Mouse (Mus musculus) ES-Bruce4 (cell line): ENCODE measurements around the gene Prlr. TPM values are rescaled to one million over a fixed set of nuclear protein-coding genes. Genes with fewer than 3 reads are reported as not detected.

ENCODE experiments used
- H3K27ac ChIP-seq: 2 replicates; pipeline ENCODE4 v1.5.1; 2012; ENCODE audit warnings: low read length, inconsistent platforms; ENCODE audit not compliant: insufficient read depth
- H3K27me3 ChIP-seq: 2 replicates; pipeline ENCODE4 v1.6.1; 2012; ENCODE audit warnings: mild to moderate bottlenecking, low read length, inconsistent platforms; ENCODE audit not compliant: control insufficient read depth, poor library complexity, insufficient read depth, severe bottlenecking
- H3K36me3 ChIP-seq: 2 replicates; pipeline ENCODE4 v1.6.1; 2012; ENCODE audit warnings: inconsistent platforms, mild to moderate bottlenecking, low read length, moderate library complexity; ENCODE audit not compliant: control insufficient read depth, poor library complexity, insufficient read depth, severe bottlenecking
- H3K4me1 ChIP-seq: one replicate; pipeline ENCODE4 v1.8.1; 2011; ENCODE audit warnings: low read length; ENCODE audit not compliant: control insufficient read depth, insufficient read depth
- H3K4me3 ChIP-seq: 2 replicates; pipeline ENCODE4 v1.5.1; 2011; ENCODE audit warnings: low read depth, mild to moderate bottlenecking, low read length
- H3K9ac ChIP-seq: 2 replicates; pipeline ENCODE4 v1.6.1; 2012; ENCODE audit warnings: low read depth, mild to moderate bottlenecking, inconsistent platforms; ENCODE audit not compliant: poor library complexity, severe bottlenecking
- H3K9me3 ChIP-seq: replicated peaks from 2 replicates; pipeline ENCODE4 v1.6.1; 2012; ENCODE audit warnings: mild to moderate bottlenecking, low read length, inconsistent platforms; ENCODE audit not compliant: control insufficient read depth, poor library complexity, insufficient read depth, severe bottlenecking
- CTCF ChIP-seq: IDR thresholded peaks from one replicate; pipeline ENCODE4 v1.8.1; 2011; ENCODE audit warnings: low read depth, low read length
- EP300 ChIP-seq: IDR thresholded peaks from 2 replicates; pipeline ENCODE4 v1.6.1; 2011; ENCODE audit warnings: low read depth, low read length; ENCODE audit not compliant: insufficient read depth
- POLR2A ChIP-seq: IDR thresholded peaks from one replicate; pipeline ENCODE4 v1.8.1; 2011; ENCODE audit warnings: low read length; ENCODE audit not compliant: insufficient read depth
- polyA plus RNA-seq: library from polyadenylated mRNA; stranded (reverse); fragments of >200 nt; gene quantifications from 2 replicates; pipeline ENCODE4 v1.2.4, GENCODE M21; 2011; ENCODE audit warnings: low read depth; ENCODE audit not compliant: missing spikeins, insufficient read depth, insufficient read length

Prlr gene
- polyA plus RNA-seq, 1 experiment: 2.6 TPM

- TF ChIP-seq EP300: no peak
- no peak for TF ChIP-seq POLR2A
- Histone ChIP-seq H3K9me3 (no peaks in the 10 kb centered on the region), H3K4me1 (peaks cover 5% of the 10 kb centered on the region), H3K36me3 (no peaks in the 10 kb centered on the region), H3K9ac (no peak overlapping the region), H3K4me3 (no peak overlapping the region), H3K27ac (no peak overlapping the region), H3K27me3 (no peaks in the 10 kb centered on the region)
Measured at GRCm38 (mm10) chr15:10216189-10216588, 39.2 kb downstream of the Prlr start.

DNA sequence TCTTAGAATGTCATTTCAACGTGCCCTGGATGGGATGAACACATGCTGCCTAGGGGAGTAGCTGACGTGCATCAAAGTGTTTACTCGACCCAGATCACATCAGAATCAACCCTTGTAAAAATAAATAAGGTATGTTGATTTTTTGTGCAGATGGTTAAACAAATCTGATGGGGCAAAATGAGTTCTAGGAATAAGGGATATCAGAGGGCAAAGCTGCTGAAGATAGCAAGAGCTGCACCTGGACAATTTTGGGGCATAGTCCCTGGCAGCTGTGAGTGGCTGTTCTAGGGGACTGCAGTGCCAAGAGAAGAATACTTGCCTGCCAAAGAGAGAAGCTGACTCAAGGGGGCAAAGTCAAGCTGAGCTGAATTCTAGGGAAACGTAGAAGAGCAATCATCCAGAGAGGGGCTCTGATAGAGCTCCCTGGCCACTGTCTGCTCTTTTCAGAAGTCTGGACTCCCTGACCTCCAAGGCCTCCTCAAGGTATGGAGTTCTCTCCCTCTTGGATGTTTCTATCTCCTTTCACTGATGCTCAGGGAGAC is 46.6 kb downstream of the Prlr start:
- Histone ChIP-seq H3K27ac (no peak overlapping the region), H3K27me3 (no peaks in the 10 kb centered on the region), H3K9me3 (no peaks in the 10 kb centered on the region), H3K4me1 (no peaks in the 10 kb centered on the region), H3K4me3 (no peak overlapping the region), H3K9ac (no peak overlapping the region), H3K36me3 (no peaks in the 10 kb centered on the region)
- TF ChIP-seq CTCF (no peak), EP300 (no peak), POLR2A (no peak)

- Histone ChIP-seq H3K36me3 (no peaks in the 10 kb centered on the region), H3K9ac (no peak overlapping the region), H3K4me3 (no peak overlapping the region), H3K9me3 (no peaks in the 10 kb centered on the region), H3K27me3 (no peaks in the 10 kb centered on the region), H3K27ac (no peak overlapping the region), H3K4me1 (no peaks in the 10 kb centered on the region)
- no peak for TF ChIP-seq POLR2A
- TF ChIP-seq EP300: no peak
- TF ChIP-seq CTCF: no peak
Measured at GRCm38 (mm10) chr15:10225701-10226100, 48.7 kb downstream of the Prlr start.

- no peaks in the 10 kb centered on the region for H3K4me1 ChIP-seq
- H3K4me3 ChIP-seq: no peak overlapping the region
- H3K9ac ChIP-seq: no peak overlapping the region
- TF ChIP-seq CTCF: no peak
- TF ChIP-seq EP300: no peak
- TF ChIP-seq POLR2A: no peak
- H3K36me3 ChIP-seq: no peaks in the 10 kb centered on the region
- no peak overlapping the region for H3K27ac ChIP-seq
- H3K9me3 ChIP-seq: no peaks in the 10 kb centered on the region
- no peaks in the 10 kb centered on the region for H3K27me3 ChIP-seq
Measured at GRCm38 (mm10) chr15:10228636-10229035, 51.6 kb downstream of the Prlr start.

GRCm38 (mm10) chr15:10235977-10236376 is 58.9 kb downstream of the Prlr start:
- Histone ChIP-seq H3K4me3 (no peak overlapping the region), H3K4me1 (no peaks in the 10 kb centered on the region), H3K27me3 (no peaks in the 10 kb centered on the region), H3K9me3 (no peaks in the 10 kb centered on the region), H3K36me3 (no peaks in the 10 kb centered on the region), H3K27ac (no peak overlapping the region), H3K9ac (no peak overlapping the region)
- TF ChIP-seq POLR2A (no peak), CTCF (no peak), EP300 (no peak)

DNA sequence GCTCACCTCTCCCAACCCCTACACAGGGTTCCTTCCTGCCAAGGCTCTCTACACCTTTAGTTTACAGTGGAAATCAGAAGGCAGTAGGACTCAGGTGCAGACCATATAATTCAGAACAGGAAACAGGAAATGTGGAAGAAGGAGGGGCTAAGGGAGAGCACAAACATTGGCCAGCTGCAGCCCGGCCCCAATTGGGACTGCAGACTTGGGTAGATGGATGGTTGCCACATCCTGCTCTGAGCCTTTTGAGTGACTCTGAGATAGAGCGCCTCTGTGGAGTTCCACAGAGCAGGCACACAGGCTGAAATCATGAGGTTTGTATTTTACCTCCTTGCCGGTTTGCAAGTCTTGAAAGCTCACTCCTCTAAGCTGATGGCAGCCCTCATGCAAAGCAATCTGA is 59.8 kb downstream of the Prlr start:
- no peak overlapping the region for H3K27ac ChIP-seq
- no peaks in the 10 kb centered on the region for H3K27me3 ChIP-seq
- no peak for TF ChIP-seq POLR2A
- H3K9ac ChIP-seq: no peak overlapping the region
- no peaks in the 10 kb centered on the region for H3K4me1 ChIP-seq
- no peaks in the 10 kb centered on the region for H3K36me3 ChIP-seq
- no peak overlapping the region for H3K4me3 ChIP-seq
- H3K9me3 ChIP-seq: no peaks in the 10 kb centered on the region
